Mouse (Mus musculus): Measurements from ENCODE around the gene Epha6.

DNA sequence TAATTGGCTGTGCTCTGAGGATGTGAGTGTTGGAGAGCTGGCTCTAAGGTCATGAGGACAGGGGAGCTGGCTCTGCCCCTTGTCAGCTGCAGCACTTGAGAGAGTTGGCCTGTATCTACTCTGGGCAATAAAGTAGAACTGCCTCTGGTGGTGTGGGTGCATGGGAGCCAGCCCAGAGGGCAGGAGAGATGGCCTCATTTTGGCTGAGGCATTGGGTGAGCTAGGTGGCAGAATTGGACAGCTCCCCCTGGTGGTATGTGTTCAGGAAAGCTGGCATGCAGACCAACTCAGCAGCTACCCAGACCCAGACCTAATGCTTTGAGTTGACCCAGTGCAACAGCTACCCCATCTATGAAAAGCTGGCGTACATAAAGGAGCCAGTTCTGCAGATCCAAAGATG is 170.0 kb downstream of the Epha6 start:
- TF ChIP-seq POLR2A (IDR thresholded peaks at IDR 0.05; ENCODE audit: low read depth, low read length), result no peak
- peak; percentile 22; the same call in 1 of the 2 replicates for TF ChIP-seq CTCF (IDR thresholded peaks at IDR 0.05; ENCODE audit: borderline replicate concordance, insufficient read depth, low read length)

Measured in embryonic fibroblast, embryonic 13.5 days (primary cell).